Mouse (Mus musculus) ES-E14 (cell line): Measurements from ENCODE around the gene Mmrn2. TPM values are rescaled to one million over a fixed set of nuclear protein-coding genes. Genes with fewer than 3 reads are reported as not detected.
"Not testable (repeated sequence)": the region's sequence is repeated elsewhere in the genome, so short reads cannot be mapped to it uniquely, and the experiment has no call there.

ENCODE experiments used
- DNase-seq: peaks from one replicate; pipeline ENCODE4 v3.0.0-alpha.2; 2013; ENCODE audit warnings: low read depth, low spot score
- H3K27ac ChIP-seq: 2 replicates; pipeline ENCODE4 v1.5.1; 2012; ENCODE audit warnings: low read depth, mild to moderate bottlenecking, low read length, moderate library complexity, mixed read lengths; ENCODE audit not compliant: poor library complexity, insufficient read depth, severe bottlenecking
- H3K36me3 ChIP-seq: 2 replicates; pipeline ENCODE4 v1.6.1; 2012; ENCODE audit warnings: mild to moderate bottlenecking, low read length, moderate library complexity, mixed read lengths; ENCODE audit not compliant: control insufficient read depth, poor library complexity, insufficient read depth, severe bottlenecking
- H3K4me1 ChIP-seq, 2 experiments: fragments of 150-350 bp in 1 of 2; sonication (generic) in 1 of 2; 2 replicates each; pipeline ENCODE4 v1.6.1; 2012; ENCODE audit warnings: low read length in 2 of 2, mild to moderate bottlenecking in 1 of 2, mixed read lengths in 1 of 2; ENCODE audit not compliant: control insufficient read depth in 2 of 2, insufficient read depth in 2 of 2, poor library complexity in 1 of 2
- H3K4me3 ChIP-seq, 2 experiments: fragments of 150-350 bp in 1 of 2; sonication (generic) in 1 of 2; 2 replicates each; pipeline ENCODE4 v1.5.1; 2012; ENCODE audit warnings: low read length in 2 of 2, low read depth in 1 of 2, mild to moderate bottlenecking in 1 of 2, mixed read lengths in 1 of 2; ENCODE audit not compliant: insufficient read depth in 1 of 2, poor library complexity in 1 of 2, severe bottlenecking in 1 of 2
- H3K9ac ChIP-seq: 2 replicates; pipeline ENCODE4 v1.6.1; 2012; ENCODE audit warnings: low read depth, mild to moderate bottlenecking, low read length, mixed read lengths; ENCODE audit not compliant: poor library complexity, insufficient read depth, severe bottlenecking
- H3K9me3 ChIP-seq: fragments of 150-350 bp; sonication (generic); 2 replicates; pipeline ENCODE4 v1.6.1; 2012; ENCODE audit warnings: low read depth, mild to moderate bottlenecking, low read length; ENCODE audit not compliant: control insufficient read depth, insufficient read depth
- CHD2 ChIP-seq: IDR thresholded peaks from 2 replicates; pipeline ENCODE4 v1.6.1; 2014; ENCODE audit warnings: mild to moderate bottlenecking, low read depth, low read length, inconsistent platforms
- HCFC1 ChIP-seq: IDR thresholded peaks from 2 replicates; pipeline ENCODE4 v1.6.1; 2012; ENCODE audit warnings: low read length, inconsistent platforms, borderline replicate concordance; ENCODE audit not compliant: insufficient read depth
- MAFK ChIP-seq: IDR thresholded peaks from 2 replicates; pipeline ENCODE4 v1.6.1; 2014; ENCODE audit warnings: mild to moderate bottlenecking, low read depth, low read length, inconsistent platforms; ENCODE audit not compliant: insufficient read depth
- ZC3H11A ChIP-seq: IDR thresholded peaks from 2 replicates; pipeline ENCODE4 v1.6.1; 2012; ENCODE audit warnings: low read depth, mild to moderate bottlenecking, inconsistent platforms, low read length, borderline replicate concordance
- ZNF384 ChIP-seq: IDR thresholded peaks from 2 replicates; pipeline ENCODE4 v1.6.1; 2012; ENCODE audit warnings: low read depth, low read length, inconsistent platforms
- in situ Hi-C, 2 experiments: fragments of 600-800 bp; cut with MboI; formaldehyde crosslinking; loops; one replicate each; pipeline ENCODE4 v1.15.1; 2025; ENCODE audit warnings: low sequenced_read_pairs in 2 of 2, inconsistent platforms in 1 of 2; ENCODE audit not compliant: unreplicated experiment in 2 of 2
- total RNA-seq: library from RNA; depleted of rRNA; stranded (reverse); fragments of 300-350 nt; gene quantifications from 2 replicates; pipeline ENCODE4 v1.2.3, GENCODE M21; 2012

Mmrn2 gene
- total RNA-seq, 1 experiment = 17.4 TPM

DNA sequence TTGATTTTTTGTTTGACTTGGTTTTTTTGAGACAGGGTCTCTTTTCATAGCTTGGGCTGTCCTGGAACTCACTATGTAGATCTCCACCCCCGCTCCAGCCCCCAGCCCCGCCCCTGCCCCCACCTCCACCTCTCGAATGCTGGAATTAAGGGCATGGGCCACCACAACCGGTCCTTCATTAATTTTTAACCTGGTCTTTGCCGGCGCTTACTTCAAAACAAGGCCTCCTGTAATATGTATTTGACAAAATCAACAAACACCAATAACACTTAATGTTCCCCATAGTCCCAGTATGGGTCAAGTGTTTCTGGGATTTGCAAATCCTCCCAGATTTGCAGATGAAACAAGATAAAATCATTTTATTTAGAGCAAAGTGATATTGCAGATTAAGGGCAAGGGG lies 15.0 kb upstream of the Mmrn2 start:
- Histone ChIP-seq H3K4me3 (peak overlapping the region in 1 of 2 experiments; percentile 7; a peak in 1 of 4 replicates), H3K27ac (peak overlapping the region; percentile 97; the same call in 1 of the 2 replicates), H3K9me3 (no peaks in the 10 kb centered on the region), H3K4me1 (peaks cover 19 to 38% of the 10 kb centered on the region in 2 experiments), H3K9ac (peak overlapping the region; percentile 74; the same call in 1 of the 2 replicates), H3K36me3 (no peaks in the 10 kb centered on the region; the same call in 1 of the 2 replicates)
- no peak for DNase-seq
- in situ Hi-C loops = no loop called here
- TF ChIP-seq HCFC1 = no peak
- TF ChIP-seq ZC3H11A = no peak
- TF ChIP-seq ZNF384 = no peak
- no peak for TF ChIP-seq MAFK
- TF ChIP-seq CHD2 = no peak

DNA sequence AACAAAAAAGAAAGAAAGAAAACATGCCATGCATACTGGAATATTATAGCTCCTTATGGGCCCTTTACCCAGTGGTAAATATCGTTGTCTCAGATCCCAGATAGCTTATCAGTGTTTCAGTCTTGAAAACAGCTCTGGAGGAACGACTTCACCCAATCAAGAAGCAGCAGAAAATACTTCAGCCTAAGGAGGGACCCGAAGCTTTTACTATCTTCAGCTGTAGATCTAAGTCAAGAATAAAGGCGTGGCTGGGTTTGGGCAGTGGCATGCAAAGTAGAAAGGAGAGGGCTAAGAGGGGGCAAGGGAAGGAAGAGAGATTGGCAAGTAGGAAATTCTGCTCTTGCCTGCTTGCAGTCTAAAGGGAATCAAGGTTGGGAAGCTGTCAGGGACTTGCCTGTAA lies 13.1 kb upstream of the Mmrn2 start:
- Histone ChIP-seq H3K27ac (peak overlapping the region; percentile 97), H3K9ac (peak overlapping the region; percentile 78), H3K4me3 (peak overlapping the region; percentile 4 to 65), H3K4me1 (peaks cover 19 to 26% of the 10 kb centered on the region in 2 experiments), H3K9me3 (no peaks in the 10 kb centered on the region), H3K36me3 (peaks cover 3% of the 10 kb centered on the region; the same call in 1 of the 2 replicates)
- no peak for DNase-seq
- in situ Hi-C loops = no loop called here
- TF ChIP-seq ZNF384 (no peak), CHD2 (no peak), ZC3H11A (no peak), HCFC1 (no peak), MAFK (no peak)

DNA sequence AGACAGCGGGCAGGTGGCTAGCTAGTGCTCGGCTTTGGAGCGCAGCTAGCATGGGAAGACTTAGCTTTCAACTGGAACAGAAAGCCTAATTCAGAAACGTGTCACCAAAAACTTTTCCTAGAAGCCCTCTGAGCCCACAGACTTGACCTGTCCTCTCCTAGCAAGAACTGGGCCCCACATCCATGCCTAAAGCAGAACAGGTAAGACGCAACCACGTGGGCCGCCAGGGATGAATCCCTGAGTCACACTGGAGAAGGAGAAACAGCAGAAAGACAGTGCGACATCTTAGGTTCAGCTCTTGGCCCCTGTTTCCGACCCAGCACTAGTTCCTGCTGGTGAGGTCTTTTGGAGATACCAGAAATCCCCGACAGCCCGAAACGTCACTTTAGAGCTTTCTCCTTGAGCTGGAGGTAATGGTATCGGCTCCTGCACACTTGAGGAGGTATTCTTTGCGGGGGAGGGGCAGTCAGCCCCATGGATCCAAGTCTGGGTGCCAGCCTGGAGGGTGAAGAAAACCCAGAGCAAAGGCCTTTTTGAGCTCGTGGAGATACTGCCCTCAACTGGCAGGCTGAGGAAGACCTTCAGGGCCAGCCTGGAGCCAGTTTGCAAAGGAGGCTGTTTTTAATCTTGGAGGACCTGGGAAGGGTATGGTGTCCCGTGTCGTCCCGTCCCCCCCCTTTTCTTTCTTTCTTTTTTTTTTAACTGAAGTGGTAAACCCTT lies 12.4 kb upstream of the Mmrn2 start:
- Histone ChIP-seq H3K9ac (peak overlapping the region; percentile 78), H3K27ac (peak overlapping the region; percentile 97), H3K36me3 (peaks cover 3% of the 10 kb centered on the region; the same call in 1 of the 2 replicates), H3K9me3 (no peaks in the 10 kb centered on the region), H3K4me3 (peak overlapping the region; percentile 4 to 65), H3K4me1 (peaks cover 19 to 22% of the 10 kb centered on the region in 2 experiments)
- no peak for DNase-seq
- in situ Hi-C loops = no loop called here
- TF ChIP-seq HCFC1 (0 out of 2 replicates have a peak, but pooled peaks have one; percentile 32), ZNF384 (peak; percentile 53; the same call in 1 of the 2 replicates), MAFK (0 out of 2 replicates have a peak, but pooled peaks have one; percentile 16), CHD2 (no peak), ZC3H11A (peak; percentile 52; the same call in 1 of the 2 replicates)

DNA sequence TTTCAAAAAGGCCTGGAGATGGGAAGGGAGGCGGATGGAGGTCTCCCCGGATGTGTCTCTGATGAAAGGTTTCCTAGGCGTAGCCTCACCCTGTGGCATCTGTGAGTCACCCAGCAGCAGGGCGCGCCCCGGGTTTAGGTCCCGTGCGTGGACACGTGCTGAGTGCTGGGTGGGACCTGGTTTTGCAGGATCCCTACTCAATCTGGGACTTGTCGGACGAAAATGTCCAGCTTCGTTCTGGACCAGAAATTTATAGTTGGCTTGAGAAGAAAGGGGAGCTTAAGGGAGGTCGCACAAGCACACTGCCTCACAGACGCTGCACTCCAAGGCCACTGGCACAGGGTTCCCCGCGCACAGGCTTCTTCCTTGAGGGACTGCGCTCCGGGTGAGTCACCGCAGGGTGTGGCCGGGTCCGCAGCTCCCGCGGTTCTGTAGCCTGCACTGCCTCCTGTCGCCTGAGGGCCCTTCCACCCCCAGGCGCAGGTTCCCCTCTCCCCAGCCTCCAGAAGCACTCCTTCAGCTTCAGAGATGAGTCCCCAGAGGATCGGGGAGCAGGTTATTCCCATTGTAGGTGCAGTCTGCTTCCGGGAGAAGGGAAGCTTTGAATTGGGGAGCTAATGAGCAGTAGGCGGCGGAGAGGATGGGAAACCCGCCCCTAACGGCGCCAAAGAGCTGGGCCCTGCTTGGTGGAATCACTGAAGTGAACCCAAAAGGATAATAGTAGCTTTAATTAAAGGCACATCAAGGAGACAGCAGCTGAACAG lies 11.6 kb upstream of the Mmrn2 start:
- Histone ChIP-seq H3K4me3 (peak overlapping the region; percentile 4 to 65), H3K27ac (peak overlapping the region; percentile 97), H3K9ac (peak overlapping the region; percentile 78), H3K36me3 (peaks cover 3% of the 10 kb centered on the region; the same call in 1 of the 2 replicates), H3K9me3 (no peaks in the 10 kb centered on the region), H3K4me1 (peaks cover 16 to 17% of the 10 kb centered on the region in 2 experiments)
- DNase-seq = peak; percentile 65
- in situ Hi-C loops = no loop called here
- TF ChIP-seq HCFC1 (no peak), ZNF384 (no peak), CHD2 (no peak), ZC3H11A (no peak), MAFK (no peak)

DNA sequence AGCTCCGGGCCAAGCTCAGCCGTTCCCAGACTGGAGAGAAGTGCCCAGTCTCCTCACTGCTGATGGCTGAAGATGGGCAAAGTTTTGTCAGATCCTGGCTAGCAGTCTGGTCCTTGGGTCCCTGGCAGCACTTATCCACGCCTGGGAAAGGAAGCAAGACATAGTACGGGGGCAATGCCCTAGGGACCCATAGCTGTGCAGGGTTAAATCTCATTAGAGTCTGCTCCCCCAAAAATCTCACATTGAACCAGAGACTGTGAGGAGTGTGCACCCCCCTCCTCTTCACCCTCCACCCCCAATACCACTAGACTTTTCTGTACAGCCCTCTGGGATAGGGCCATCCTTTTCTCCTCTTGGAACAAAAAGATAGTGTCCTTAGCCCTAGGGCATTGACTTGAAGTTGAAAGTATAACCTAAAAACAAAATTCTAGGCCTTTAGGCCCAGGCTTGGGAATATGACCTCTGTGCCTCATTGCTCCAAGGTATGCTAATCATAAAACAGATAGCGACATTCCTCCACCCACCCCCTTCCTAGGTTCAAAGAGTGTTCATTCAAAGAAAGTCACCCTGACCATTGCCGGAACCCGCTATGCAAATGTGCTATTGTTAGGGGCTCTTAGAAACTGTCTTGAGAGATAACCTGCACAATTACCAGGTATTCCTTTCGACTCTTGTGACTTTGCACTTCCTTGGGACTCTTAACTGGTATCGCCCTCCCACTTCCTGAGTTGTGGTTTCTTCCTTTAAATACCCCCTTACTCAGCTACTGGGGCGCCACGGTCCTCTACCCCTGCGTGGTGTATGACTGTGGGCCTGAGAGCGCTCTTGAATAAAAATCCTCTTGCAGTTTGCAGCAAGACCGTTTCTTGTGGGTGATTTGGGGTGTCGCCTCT lies 10.8 kb upstream of the Mmrn2 start:
- Histone ChIP-seq H3K27ac (peak overlapping the region; percentile 97), H3K4me3 (peak overlapping the region in 1 of 2 experiments; percentile 65; a peak in 2 of 4 replicates), H3K4me1 (peaks cover 13% of the 10 kb centered on the region in 2 experiments; a peak in 3 of 4 replicates), H3K9ac (peak overlapping the region; percentile 78; the same call in 1 of the 2 replicates)
- H3K36me3 ChIP-seq, in situ Hi-C loops, DNase-seq, H3K9me3 ChIP-seq: not testable (repeated sequence)
